Mouse (Mus musculus): Measurements from ENCODE around the gene Rspry1.

- TF ChIP-seq CTCF (IDR thresholded peaks at IDR 0.05), result no peak
- no peak for TF ChIP-seq EP300 (IDR thresholded peaks at IDR 0.05)
Observed at GRCm38 (mm10) chr8:94564421-94564820, 37.3 kb upstream of the Rspry1 start.
